Mouse (Mus musculus) right cerebral cortex, adult 2 months (tissue): ENCODE data around the gene Cdk11b.
A peak's percentile ranks its signal among the peaks of the same experiment; 100 is the strongest.

Experiments used
- DNase-seq, 2 experiments: peaks; one replicate each; pipeline ENCODE4 v3.0.0; 2021 to 2022; ENCODE audit warnings: low spot score in 2 of 2

Gene Cdk11b

DNA sequence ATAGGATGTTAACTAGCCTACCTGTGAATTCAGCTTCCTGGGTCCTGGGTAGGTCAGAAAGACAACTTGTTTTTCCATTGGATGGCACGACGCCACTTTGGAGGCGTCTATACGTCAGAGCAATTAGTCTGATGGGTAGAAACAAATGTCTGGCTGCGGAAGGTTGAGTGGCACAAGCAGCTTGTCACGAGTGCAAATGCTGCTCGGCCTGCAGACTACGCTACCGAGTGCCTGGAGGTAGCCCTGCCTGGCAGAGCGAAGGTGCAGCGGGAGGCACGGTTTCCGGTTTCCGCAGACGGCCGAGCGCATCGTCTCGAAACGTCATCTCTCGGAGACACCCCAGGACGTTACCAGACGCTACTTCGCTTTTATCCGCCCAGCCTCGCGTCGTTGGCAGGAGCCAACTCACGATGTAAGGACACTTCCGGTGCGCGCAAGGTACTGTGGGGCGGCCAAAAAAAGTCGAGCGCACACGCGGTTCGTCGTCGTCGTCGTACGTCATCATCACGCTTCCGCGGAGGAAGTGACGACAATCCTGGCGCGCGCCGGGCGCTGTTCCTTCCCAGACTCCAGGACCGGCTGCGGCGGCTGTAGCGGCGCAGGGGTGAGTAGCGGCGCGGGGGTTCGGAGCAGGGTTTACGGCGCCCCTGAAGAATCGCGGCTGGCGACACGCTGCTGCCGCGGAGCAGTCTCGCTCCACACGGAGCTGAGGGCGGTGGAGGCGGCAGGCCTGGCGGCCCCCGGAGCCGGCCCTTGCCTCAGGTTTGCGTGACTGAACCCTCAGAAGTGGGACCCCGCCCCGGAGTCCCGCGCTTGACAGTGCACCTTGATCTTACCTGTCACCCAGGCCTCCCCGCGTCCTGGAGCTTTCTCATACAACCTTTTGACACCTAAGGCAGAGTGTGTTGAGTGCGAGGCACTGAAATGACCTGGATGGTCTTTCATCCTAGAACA is at the start of gene Cdk11b:
Cdk11b (plus strand) TSS at position 517 of the 954 bp plus-strand sequence.
- DNase-seq, result peak; percentile 97 to 98

DNA sequence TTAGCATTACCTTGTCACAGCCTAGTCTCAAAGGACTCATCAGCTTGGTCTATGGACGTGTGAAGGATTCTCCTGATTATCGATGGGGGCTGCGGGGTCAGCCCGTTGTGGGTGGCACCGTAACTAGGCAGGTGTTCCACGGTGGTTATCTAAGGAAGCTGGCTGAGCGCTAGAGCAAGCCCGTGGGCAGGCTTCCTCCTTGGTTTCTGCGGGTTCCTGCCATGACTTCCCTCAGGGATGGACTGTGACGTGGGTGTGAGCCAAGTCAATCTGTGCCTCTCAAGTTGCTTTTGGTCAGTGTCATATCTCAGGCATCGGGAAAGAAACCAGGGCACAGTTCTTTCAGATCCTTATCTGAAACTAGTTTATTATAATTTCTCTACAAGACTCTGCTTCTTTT is 49.7 kb upstream of the Cdk11b start:
- DNase-seq, result no peak

DNA sequence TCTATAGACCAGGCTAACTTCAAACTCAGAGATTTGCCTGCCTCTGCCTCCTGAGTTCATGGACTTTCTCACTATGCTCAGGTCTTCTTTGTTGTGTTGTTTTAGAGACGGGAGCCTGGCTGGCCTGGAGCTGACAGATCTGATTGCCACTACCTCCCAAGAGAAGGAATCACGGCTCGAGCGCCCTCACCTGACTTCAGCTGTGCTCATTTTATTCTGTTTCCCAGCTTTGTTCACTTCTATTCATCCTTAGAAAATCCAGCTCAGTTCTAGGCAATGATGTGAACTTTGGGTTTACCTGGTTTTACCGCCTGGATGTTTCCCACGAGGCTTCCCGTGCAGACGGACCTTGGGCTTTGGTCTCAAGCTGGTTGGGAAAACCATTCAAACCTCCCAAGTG is 49.1 kb upstream of the Cdk11b start:
- DNase-seq, result no peak

DNA sequence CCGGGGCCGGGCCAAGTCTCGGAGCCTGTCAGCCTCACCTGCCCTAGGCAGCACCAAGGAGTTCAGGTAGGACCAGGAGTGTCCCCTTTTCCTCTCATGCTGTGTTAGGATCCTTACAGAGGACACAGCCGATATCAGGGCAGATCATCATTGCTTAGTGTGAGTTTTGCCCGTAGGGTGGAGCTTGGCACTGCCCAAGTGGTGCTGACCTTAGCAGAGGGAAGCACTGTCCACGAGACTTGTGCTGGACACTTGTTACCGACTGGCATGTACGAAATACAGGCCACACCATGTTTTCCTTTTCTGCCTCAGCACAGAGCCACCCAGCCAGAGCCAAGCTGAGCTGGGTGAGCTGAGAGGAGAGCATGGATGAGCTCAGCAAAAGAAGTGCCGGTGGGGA is 47.5 kb upstream of the Cdk11b start:
- no peak for DNase-seq

DNA sequence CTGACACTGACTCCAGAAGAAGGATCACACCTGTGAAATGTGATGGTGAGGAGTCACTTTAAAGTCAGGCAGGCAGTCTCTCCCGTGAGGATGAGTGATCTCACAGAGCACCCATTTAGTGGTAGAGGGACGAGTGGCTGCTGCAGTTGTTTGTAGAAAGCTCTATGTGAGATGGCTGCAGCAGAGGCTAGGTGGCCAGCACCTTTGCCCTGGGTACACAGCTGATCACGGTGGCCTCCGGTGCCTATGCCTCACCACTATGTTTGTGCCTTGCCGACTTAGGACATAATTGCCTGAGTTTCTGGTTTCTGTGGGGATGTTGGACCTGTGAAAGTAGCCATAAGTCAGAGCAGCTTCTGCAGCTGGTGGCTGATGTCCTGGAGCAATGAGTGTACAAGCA is 46.9 kb upstream of the Cdk11b start:
- no peak for DNase-seq

DNA sequence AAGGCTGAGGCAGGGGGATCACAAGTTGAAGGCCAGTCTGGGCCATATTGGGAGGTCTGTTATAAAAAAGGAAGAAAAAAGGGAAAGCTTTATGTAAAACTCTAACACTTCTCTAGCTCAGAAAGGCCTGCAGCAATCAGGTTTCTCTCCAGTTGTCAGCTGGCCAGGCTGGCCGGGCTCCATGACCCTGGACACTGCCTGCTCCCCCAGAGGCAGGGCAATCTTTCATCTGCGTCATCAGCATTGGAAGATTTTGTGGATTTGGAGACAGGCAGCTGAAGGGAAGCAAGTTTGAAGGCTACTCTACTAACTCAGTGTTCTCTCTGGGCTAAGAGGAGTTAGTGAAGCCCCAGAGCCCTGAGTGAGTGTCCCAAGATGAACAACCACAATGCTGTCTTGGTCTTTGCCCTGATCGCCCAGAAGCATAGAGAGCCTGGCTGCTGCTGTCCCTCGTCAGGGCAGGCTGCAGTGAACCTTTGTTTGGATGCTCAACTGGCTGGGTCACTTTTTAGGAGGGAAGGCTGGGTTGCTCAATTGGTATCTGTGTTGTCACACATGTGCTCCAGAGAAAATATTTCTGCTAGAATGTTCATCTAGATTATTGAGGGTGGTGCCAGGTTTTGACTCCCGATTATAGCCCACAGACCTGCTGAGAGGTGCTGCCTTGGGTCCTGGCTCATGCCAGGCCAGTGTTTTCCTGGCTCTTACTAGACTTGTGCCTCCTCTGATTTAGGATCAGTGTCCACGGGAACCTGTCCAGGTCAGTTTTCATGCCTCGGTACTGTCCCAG is 46.1 kb upstream of the Cdk11b start:
- DNase-seq, result no peak

DNA sequence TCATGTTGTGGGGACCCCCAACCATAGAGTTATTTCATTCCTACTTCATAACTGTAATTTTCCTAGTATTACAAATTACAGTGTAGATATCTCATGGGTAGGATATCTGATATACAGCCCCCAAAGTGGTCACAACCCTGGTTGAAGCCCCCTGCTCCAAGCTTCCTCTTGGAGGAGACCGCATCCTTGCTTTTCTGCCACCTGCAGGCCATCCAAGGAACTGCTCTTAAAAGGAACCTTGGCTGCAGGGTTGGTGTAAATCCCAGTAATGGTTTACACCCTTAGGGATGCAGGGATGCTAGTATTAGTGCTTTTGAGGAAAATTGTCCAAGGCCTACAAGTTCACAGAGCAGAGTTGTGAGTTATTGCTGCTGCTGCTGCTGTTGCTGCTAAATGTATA is 44.2 kb upstream of the Cdk11b start:
- peak; percentile 66 to 75 for DNase-seq

DNA sequence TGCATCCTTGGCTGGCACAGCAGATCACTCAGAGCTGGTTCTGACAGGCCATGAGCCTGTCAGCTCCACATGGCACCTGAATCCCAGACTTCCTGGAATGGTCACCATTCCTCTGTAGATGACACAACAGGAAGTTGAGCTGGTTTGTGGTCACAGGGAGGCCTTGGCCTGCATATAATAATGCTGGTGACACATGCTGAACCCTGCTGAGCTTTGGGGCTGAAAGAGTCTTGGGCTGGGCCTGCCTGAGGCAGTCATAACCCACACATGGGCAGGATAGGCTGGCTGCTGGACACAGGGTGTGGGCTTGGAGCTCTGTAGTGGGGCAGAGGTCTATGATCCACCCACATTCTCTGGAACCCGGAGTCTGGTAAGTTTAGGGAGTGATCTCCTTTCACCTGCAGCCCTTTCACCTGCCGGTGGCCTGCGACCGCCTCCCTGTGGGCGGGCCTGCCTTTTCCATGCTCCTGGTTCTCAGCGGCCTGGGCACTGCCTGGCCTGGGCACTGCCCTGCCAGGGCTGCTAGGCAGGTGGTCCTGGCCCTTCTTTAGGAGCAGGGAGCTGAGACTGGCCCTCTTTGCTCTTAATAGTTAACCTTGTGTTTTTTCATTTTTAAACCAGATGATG is 42.3 kb upstream of the Cdk11b start:
- DNase-seq, result no peak

DNA sequence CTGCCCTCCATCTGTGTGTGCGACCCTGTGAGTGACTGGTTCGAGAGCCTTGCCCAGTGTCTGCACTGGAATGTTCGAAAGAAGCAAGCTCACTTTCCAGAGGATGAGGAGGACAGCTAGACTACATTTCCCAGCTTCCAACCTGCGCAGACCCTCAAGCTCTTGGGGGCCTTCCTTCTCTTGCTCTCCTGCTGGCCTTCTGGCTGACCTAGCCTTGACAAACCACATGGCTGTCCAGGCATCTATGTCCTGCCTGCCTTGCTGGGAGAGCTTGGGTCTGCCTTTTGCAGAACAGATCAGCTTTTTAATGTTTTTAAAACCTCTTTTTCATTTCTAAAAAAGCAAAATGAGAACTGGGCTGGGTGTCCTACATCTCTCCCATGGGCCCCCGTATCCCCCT is 35.3 kb upstream of the Cdk11b start:
- no peak for DNase-seq

DNA sequence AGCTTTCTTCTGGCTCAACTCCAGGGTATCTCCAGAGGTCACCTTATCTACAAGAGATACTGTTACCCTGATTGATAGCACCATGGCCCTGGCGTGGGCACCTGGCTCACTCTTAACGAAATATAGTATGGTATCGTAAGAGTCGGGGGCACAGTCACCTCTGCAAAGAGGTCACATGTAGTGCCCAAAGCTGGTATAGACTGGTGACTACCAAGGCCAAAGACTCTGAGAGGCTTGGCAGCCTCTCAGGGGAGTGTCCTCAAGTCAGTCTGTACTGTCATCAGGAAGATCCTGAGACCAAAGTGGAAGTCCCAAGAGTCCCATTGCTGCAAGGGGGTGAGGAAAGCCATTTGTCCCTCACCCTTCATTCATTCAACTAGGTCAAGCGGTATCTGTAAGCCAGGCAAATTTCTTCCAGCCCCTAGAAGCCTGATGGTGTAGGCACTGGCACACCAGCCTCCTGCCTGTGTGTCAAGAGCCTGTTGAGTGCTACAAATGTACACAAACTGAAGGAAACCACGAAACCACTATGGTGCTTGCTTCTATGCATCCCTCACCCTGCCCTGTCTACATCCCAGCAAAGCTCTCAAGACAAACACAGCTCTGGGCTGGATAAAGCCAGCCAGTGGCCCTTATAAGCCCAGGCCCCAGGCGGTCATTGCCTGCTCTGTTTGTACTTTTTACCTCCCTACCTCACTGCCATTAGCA is 33.5 kb upstream of the Cdk11b start:
- no peak for DNase-seq

DNA sequence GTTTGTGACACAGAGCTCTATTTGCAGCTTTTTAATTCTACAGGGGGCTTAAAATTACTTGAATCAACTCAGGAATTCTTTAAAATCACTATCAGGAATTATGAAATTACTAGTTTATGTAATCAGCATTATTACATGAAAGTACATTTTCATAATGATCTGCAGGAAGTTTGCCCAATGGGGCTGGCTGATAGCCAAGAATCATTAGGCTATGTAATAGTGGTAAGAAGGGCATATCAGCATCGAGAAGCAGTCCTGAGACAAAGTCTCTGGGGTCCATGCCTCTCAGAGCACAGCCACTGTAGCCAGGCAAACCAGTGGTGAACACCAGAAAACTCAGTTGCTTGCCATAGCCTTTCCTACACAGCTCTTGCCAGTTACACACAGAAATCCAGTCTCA is 30.9 kb upstream of the Cdk11b start:
- no peak for DNase-seq

DNA sequence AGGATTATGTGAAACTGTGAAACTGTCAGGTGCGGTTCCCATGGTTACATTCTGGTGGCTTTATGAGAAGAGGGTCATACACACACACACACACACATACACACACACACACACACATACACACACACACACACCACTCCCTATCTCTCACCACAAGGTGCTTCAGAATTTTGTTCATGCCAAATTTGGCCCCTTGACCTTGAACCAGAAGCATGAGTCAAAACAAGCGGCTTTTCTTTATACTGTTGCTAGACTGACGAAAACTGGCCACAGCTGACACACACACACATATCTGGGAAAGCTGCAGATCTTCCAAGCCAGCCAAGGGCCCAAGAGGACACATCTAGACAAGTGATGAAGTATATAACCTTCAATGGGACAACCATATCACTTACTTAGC is 28.9 kb upstream of the Cdk11b start:
- DNase-seq, result no peak

DNA sequence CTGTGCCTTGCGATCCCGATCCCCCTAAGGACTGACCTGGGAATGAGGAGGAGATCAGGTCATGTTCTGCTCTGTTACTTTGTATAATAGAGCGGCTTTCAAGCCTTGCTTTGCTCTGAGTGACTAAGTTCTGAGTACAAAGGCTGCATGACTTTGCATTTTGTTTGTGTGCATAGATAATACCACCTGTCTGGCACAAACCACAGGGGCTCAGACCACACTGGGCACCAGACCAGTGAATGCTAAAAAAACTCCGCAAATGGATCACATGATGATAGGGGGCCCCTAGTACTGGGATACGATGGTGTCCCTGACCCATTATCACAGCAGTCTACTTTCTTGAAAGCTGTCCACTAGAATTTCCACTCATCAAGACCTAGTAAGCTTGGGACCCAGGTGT is 28.0 kb upstream of the Cdk11b start:
- no peak for DNase-seq

DNA sequence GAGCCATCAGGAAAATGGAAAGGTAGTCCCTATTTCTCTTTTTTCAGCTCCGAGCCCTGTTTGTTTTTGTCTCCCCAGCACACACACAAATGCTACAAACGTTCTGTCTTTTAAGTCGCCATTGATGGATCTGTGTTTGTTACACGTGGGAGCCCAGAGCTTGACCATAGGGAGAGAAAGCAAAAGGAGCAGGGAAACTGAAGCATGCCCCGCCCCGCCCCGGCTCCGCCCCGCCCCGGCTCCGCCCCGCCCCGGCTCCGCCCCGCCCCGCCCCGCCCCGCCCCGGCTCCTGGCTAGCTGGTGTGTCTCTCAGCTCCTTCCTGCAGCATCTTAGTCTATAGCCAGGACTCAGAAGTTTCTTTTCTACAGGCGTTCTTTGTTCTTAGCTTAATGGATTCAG is 26.1 kb upstream of the Cdk11b start:
- DNase-seq, result no peak

DNA sequence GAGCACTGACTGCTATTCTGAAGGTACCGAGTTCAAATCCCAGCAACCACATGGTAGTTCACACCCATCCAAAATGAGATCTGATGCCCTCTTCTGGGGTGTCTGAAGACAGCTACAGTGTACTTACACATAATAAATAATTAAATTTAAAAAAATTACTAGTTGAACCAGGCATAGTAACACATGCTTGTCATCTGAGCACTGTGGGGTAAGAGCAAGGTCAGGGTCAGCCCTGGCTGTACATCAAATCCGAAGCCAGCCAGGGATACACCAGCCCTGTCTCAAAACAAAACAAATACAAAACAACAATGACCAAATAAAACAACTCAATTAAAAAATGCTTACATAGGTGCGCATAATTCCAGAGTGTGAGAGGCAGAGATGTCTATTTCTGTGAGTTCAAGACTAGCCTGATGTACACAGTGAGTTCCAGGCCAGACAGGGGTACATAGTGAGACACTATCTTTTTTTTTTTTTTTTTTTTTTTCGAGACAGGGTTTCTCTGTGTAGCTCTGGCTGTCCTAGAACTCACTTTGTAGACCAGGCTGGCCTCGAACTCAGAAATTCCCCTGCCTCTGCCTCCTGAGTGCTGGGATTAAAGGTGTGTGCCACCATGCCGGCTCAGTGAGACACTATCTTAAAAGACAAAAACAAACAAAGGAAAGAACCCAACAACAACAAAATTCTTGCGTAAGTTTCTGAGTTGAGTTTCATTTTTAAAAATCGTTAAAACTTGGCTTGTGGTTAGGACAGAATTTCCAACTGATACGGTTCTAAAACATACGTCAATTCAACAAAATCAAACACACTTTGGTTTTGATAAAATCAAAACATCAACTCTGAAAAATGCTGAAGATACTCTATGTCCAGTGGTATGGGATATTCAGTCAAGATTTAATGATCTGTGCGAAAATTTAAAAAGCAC is 24.5 kb upstream of the Cdk11b start:
- DNase-seq, result no peak

DNA sequence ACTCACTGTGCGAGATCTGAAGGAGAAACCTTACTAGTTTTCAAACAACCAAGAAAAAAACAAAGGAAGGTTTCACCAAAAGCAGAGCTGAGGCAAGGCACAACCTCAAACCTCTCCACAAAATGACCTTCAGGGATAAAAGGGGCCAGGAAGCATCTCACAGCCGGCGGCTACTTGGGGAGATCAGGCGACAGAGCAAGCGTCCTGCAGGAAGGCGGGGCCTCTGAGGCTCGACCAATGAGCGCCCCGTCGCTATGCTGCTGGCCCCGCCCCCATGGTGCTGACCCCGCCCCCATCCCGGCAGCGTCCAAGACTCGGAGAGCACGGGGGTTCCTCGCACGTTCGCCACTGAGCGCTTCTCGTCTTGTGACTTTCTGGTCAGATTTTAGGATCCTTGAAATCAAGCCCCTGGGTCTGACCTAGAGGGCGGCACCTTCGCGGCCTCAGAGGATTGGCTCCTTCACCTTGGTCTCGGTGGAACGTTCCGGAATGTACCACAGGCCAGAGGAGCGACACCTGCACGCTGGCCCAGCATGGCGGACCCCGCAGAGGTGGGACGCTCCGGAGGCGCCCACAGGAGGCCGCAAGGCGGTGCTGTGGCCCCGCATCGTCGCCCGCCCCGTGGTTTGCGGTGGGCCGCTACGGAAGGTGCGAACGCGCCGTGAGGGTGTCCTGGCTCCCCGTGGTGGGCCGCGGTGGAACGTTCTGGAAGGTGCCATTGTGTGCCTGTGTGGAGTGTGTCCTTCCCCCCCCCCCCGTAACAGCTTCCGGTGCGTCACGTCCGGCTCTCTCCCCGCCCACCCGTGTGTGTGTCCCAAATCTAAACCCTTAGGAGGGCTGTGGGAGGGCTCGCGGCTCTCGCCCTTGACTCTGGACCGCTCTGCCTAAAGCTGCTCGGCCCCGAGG is 23.3 kb upstream of the Cdk11b start, which contains the start of gene Slc35e2:
Slc35e2 (plus strand) TSS at position 326 of the 906 bp plus-strand sequence.
- peak; percentile 89 to 95 for DNase-seq

DNA sequence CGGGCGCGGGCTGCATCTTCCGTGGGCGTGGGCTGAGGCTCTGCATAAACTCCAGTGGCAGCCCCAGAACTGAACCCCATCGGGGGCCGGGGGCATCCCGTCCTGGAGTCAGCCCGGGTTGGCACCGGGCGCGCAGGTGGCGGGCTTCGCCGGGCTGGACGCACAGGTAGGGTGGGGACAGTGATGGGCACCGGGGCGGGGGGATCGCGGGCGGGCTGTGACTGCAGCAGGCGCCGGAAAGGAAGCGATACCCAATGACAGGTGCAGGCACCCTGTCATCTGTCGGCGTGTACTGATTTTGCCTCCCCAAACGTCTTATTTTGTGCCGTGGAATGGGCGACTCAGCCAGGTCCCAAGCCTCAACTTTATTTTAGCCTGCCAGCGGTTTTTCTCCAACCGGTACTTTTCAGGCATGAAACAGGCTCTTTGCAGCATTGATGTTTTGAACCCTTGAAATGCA is 22.6 kb upstream of the Cdk11b start:
- DNase-seq, result no peak

DNA sequence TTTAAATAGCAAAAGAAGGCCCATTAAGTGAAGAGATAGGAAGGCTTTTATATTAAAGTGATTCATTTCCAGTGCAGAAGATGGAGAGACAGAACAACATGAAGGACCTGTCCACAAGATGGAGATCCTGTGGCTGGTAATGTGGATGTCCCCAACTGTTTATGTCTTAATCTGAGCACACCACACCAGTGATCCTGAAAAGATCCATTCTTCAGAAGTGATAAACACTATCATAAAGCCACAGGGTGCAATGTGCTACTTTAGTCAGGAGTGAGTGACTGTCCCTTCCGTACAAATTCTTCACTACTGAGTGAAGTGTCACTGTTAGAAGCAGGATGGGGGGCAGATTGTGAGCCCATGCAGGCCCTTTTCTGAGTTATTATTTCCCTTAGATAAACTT is 21.9 kb upstream of the Cdk11b start:
- DNase-seq, result no peak

DNA sequence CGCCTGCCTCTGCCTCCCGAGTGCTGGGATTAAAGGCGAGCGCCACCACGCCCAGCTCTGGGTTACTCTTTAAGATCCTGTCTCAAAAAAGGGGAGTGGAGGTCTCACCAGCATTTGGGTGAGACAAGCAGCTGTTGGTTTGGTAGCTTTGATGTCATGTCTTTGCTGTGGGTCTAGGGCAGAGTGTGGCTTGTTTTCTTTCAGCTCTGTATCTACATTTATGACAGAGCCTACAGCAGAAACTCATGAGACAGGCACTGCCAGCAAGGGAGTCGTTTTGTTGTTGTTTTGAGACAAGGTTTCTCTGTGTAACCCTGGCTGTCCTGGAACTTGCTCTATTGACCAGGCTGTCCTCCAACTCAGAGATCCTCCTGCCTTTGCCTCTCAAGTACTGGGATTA is 20.9 kb upstream of the Cdk11b start:
- DNase-seq, result no peak
